Mouse (Mus musculus): ENCODE measurements around the gene Spaar.

DNA sequence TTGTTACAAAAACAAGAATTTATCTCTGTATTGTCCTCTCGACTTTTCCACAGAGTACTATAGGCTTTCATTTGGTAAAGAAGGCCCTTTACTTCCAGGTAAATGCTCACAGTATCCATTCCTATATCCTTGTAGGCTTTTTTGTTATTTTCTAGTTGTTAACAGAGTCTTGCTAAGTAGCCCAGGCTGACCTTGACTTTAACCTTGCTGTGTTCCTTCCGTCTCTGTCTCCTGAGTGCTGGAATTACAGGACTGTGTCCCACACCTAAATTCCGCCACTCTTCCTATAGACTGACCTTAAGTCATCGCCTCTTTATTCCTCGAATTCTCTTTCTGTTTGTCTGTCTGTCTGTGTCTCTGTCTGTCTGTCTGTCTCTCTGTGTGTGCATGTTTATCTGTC is 38.5 kb downstream of the Spaar start:
- no peak for TF ChIP-seq CTCF (IDR thresholded peaks at IDR 0.05; ENCODE audit: borderline replicate concordance, insufficient read depth, low read depth, low read length)
- no peak for TF ChIP-seq POLR2A (IDR thresholded peaks at IDR 0.05; ENCODE audit: borderline replicate concordance, insufficient read depth, low read length)
